Mouse (Mus musculus): ENCODE data around the gene Lysmd3.
"Not testable (repeated sequence)": the region's sequence is repeated elsewhere in the genome, so short reads cannot be mapped to it uniquely, and the experiment has no call there.

The Lysmd3 gene

GRCm38 (mm10) chr13:81657351-81658052, at the start of gene Lysmd3:
Lysmd3 (plus strand) TSS chr13:81657663.
- DNase-seq (ENCODE audit: low spot score in 2 of 2), result peak; percentile 95

GRCm38 (mm10) chr13:81610349-81610748, 47.1 kb upstream of the Lysmd3 start:
- no peak for DNase-seq (ENCODE audit: low spot score in 2 of 2)

DNA sequence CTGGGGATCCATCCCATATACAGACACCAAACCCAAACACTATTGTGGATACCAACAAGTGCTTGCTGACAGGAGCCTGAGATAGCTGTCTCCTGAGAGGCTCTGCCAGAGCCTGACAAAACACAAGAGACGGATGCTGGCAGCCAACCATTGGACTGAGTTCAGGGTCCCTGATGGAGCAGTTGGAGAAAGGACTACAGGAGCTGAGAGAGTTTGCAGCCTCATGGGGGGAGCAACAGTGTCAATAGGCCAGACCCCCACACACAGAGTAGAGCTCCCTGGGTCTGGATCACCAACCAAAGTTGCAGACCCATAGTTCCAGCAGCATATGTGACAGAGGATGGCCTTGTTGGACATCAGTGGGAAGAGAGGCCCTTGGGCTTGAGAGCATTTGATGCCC, 29.6 kb upstream of the Lysmd3 start:
- DNase-seq (ENCODE audit: low spot score in 2 of 2), result not testable (repeated sequence)

GRCm38 (mm10) chr13:81628631-81629190, 28.8 kb upstream of the Lysmd3 start:
- DNase-seq (ENCODE audit: low spot score in 2 of 2), result no peak

DNA sequence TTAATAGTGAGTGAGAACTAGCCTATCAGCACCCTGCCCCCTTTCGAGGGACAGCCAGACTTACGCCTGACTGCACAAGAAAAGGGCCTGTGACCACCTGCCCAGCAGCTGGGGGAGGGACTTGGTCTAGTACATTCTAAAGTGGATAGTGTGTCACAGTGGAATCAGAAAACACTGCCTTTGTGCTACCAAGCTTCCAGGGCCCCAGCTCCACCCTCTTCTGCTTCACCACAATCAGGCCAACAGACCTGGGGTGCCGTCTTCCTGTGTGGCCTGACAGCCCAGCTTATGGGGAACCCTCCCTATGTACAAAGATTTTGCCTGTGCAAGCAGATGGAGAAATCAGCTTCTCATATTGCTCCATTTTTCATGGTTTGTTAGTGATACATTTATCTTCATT, 28.1 kb upstream of the Lysmd3 start:
- no peak for DNase-seq (ENCODE audit: low spot score in 2 of 2)

DNA sequence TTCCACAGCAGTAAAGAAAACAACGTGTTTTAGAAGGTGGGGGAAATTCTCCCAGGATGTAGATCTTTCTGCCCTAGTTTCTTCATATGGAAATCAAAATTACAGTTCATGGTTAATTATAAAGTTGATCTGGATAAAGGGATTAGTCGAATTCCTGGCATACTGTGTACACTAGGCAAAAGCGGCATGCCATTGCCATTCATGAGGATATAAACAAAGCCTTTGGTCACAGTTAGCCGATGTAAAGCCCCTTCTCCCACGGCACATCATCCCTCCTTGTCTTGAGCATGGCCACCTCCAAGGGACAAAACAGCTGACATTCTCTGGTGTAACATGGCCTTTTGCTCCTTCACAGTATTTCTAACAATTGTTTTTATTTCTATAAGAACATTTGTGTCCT, 26.9 kb upstream of the Lysmd3 start:
- DNase-seq (ENCODE audit: low spot score in 2 of 2), result no peak

DNA sequence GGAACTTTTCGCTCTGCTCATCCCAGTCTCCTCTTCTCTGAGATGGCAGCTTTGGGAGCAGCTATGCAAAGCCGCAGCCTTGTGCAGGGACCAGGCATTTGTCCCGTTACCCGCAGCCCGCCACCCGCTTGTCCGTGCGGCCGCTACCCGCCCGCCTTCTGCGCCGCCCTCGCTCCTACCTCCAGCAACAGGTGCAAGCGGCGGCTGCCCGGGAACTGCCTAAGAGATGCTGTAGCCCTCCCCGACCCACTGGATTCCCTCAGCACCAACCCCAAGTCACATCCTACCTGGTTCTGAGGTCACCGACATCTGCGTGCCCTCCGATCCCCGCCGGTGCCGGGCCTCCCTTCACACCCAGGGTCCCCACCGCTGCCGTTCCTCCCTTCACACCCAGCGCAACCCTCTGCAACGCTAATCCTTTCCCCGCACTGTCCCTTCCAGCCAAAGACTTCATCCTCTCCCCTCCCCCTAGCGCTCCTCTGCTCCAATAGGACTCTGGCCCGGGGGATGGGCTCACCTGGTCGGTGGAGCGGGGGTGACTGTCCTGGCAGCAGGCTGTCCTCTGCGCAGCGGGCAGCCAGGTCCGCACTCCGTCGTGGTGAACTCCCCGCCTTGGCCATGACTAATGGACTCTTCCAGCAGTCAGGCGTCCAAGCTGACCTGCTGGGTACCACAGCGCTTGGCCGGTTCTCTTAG, 24.6 kb upstream of the Lysmd3 start, which contains the start of gene Adgrv1:
Gene Adgrv1, minus strand, starts transcription at position 435 of the 696 bp plus-strand sequence.
- peak; percentile 85 to 86 for DNase-seq (ENCODE audit: low spot score in 2 of 2)

DNA sequence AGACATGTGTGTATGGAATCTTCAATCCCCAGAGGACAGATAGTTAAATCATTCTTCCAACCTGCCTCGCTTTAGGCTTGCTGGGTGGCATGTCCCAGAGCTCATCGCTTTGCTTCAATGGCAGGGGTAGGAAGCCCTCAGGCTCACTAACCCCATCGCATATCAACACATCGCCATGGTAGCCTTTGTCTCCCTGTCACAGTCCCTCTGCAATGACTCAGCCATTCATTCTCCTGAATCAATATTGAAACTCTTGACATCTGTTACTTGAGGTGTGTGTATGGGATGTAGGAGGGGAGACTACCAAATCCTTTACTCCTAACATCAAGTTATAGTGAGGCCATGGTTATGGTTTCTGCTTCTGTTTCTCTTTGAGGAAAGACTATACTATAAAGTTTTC, 17.8 kb upstream of the Lysmd3 start:
- DNase-seq (ENCODE audit: low spot score in 2 of 2), result no peak

DNA sequence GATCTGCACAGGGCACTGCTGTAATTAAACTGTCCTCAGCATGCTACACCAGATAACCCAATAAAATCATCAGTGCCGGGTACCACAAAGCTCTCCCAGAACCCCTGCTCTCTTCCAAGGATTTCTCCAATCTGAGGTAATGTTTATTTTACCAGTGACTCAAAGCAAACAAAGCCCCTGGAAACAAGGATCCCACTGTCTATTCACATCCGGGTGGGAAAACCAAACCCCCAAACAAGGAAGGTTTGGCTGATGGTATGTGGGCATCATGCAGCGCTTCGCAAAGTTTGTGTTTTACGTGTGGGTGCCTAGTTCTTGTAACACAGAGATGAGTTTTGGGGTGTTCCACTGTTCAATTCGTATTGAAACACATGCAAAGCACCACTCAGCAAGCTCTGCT, 16.6 kb upstream of the Lysmd3 start:
- no peak for DNase-seq (ENCODE audit: low spot score in 2 of 2)

DNA sequence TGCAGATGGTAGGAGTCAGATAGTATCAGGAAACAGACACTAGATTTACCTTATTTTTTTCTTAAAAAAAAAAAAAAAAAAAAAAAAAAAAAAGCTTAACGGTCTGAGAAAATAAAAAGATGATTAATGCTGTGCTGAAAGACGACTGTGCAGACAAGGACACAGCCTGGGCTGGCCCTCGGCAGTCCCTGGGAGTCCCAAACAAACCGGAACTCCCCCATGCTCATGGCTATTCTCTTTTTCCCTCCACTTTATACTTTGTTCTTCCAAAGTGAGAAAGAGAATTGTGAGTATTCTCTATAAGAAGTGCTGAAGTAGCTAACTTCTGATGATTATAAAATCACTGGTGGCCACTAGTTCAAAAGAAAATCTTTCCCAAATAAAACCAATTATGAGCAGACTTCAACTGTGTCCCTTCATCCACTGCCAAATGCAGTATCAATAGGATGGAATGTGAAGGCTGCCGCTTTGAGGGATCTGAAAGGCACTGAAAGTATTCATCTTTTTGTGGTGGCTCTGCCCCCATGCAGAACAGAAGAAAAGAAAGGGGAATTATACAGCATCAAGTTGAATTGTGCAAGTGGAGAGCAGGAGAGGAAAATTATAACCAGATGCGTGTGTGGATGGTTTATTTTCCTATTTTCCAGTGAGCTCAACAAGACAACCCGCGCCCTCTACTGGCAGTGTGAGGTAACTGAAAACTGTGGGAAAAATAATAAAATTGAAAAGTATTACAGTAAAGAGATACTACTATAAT, 16.0 kb upstream of the Lysmd3 start:
- peak; percentile 45 to 73 for DNase-seq (ENCODE audit: low spot score in 2 of 2)

DNA sequence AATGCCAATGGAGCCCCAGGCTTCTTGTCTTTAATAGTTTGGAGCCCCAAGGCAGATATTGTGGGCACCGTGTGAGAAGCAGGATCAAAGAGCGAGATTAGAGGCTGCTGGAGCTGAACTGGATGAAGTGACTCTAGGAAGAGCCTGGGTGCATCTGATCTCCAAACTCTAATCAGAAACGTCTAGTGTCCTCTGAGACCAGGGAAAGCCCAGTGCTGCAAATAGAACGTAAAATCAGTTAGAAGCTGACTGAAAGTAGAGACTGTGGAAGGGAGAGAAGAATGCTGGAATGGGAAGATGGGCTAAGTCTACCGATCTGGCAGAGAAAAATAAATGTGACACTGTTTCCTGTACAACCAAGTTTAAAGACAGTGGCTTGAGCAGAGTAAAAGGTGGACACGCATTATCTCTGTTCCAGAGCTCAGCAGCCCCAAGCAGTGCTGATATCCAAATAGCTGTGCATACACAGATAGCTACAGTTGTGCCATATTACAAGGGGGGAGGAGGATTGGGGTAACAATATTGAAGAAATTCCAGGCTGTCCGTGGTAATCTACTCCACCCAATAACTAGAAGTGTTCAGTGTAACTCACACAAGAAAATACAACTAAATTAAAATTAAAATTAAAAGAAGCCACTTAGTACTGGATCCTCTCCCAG, 14.8 kb upstream of the Lysmd3 start:
- DNase-seq (ENCODE audit: low spot score in 2 of 2), result no peak

- no peak for DNase-seq (ENCODE audit: low spot score in 2 of 2)
These were observed 13.4 kb upstream of the Lysmd3 start for GRCm38 (mm10) chr13:81644047-81644565.

DNA sequence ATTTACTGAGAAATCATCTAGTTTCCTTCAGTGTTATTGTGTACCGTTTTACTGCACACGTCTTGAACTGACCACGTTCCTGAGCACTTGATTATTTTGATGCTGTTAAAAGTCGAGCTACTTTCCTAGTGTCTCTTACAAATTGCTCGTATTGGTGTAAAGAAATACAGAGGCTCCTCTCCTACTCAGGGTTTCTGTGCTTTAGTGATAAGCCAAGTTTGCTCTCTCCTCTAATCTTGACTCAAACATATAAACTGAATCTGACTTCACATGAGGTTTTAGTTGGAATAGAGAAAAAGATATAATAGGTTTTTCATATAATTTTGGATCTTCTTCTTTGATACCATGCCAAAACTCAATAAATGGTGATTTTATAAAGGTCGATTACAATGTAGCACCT, 11.1 kb upstream of the Lysmd3 start:
- no peak for DNase-seq (ENCODE audit: low spot score in 2 of 2)

GRCm38 (mm10) chr13:81650382-81650781, 7.1 kb upstream of the Lysmd3 start:
- DNase-seq (ENCODE audit: low spot score in 2 of 2), result not testable (repeated sequence)

DNA sequence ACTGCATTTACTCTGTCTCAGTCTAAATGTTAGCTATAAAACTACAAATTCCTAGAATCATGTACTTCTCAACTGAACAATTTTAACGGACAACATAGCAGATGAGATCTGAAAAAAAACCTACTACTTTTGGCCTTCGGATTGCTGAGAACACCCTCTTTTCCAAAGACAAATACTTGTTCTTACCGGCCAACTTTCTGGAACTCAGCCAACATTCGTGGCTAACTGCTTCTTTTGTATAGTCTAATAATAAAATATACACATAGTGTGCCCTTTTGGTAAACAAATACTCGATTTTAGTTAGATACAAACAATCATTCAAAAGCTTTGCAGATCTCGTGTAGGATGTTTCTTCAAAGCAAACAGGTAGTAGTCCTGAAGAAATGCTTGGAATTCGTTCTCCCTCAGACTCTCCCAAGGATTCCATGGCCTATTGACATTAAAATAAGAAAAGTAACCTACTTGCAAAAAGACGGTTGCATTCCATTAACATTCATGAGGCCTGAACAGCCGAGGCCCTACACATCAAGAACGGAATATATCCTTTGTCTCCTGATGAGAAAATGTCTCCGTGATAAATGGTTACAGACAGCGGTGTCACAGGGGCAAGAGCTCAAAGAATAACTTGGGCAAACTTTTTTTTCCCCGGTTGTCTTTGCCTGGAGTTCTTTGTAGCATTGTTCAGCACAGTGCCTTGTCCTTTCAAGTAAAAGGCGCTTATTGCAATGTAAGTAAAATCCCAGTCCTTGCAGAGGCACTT, 1.2 kb upstream of the Lysmd3 start:
- DNase-seq (ENCODE audit: low spot score in 2 of 2), result no peak

DNA sequence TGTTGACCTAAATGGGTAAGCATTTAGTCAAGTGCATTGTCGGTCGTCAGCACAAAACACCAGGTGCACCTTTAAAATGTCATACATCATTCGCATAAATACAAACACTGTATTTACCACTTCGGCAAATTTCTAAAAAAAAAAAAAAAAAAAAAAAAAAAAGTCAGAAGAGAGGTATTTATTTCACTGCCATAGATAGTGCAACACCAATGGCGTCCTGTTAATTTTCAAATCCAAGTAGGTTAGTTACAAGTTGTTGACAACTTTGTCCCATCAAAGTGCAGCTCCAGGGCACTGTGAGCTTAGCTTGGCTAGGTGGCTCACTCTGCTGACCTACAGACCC, 484 bp upstream of the Lysmd3 start:
- no peak for DNase-seq (ENCODE audit: low spot score in 2 of 2)

DNA sequence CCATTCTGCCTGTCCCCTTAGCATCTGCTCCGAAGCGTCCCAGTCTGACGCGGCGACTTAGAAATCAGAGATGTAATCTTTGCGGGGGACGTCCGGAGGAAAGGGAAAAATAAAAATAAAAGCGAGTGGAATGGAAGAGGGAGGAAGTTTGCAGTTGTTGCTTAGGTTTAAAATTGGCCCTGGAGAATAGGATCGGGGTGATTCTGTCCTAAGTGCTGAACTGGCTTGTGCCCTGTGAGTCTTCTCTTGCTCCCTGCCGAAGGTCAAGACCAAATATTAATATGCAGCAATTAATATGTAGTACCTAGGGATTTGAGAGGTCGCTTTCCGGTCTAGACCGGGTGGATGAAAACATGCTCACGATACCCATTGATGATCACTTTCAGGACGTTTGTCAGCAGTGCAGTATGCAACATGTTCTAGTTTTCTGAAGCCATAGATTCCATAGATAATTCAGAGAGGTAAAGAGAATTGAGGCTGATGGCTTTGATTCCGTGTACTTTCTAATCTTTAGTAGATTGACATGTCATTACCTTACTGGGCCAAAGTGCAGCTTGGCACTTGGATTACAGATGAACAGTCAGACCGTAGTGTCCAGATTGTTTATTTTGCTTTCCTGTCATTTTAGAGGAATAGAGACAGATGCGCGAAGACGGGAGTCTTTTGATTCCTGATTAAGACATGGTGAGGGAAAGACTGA, 740 bp downstream of the Lysmd3 start:
- no peak for DNase-seq (ENCODE audit: low spot score in 2 of 2)

- no peak for DNase-seq (ENCODE audit: low spot score in 2 of 2)
These were observed 6.3 kb downstream of the Lysmd3 start for GRCm38 (mm10) chr13:81663566-81664330.

- no peak for DNase-seq (ENCODE audit: low spot score in 2 of 2)
These were observed 6.9 kb downstream of the Lysmd3 start for GRCm38 (mm10) chr13:81664331-81664698.

- DNase-seq (ENCODE audit: low spot score in 2 of 2), result no peak
These were observed 10.2 kb downstream of the Lysmd3 start for GRCm38 (mm10) chr13:81667713-81668112.

All from right cerebral cortex, postnatal 10 days (tissue).